ENCODE assay signal across 8 mouse cellular contexts in the genomic region with DNA sequence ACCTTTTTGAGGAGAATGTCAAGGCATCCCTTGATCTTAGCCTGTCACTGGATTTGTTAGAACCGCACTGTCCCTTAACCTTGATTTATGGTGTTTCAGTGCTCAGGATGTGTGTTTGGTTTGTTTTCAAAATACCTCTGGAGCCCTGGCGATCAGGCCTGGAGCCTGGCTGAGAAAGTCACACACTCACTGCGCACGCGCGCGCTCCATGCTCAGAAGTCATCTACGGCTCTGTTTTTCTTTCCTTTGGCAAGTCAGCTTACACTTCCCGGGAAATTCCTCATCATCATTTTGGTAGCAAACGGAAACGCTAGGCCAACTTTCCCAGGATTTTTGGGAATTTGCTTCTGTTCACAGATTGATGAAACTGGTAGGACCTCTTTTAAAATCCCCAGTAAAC.
DNase-seq lines count a peak whose midpoint lies in the region; ATAC-seq lines count a peak whose summit lies in the region.

No protein-coding gene starts in this region.

- no peak overlapping the region for H3K27ac ChIP-seq in heart, embryonic 12.5 days (ENCODE audit: poor library complexity, severe bottlenecking)

- 0 out of 2 replicates have a peak, but pooled peaks cover 4% of the 10 kb centered on the region for H3K27me3 ChIP-seq in heart, embryonic 12.5 days (replicated peaks)

- H3K9ac ChIP-seq in heart, embryonic 12.5 days, result no peak overlapping the region

- H3K4me3 ChIP-seq in heart, embryonic 12.5 days, result no peak overlapping the region

- H3K9me3 ChIP-seq in heart, embryonic 12.5 days (replicated peaks), result no peaks in the 10 kb centered on the region

- H3K4me1 ChIP-seq in heart, embryonic 12.5 days (replicated peaks), result peaks cover 11% of the 10 kb centered on the region; the same call in 1 of the 2 replicates

- no peaks in the 10 kb centered on the region for H3K36me3 ChIP-seq in heart, embryonic 12.5 days

- ATAC-seq in heart, embryonic 12.5 days (ENCODE audit: insufficient number of reproducible peaks, low FRiP score), result no peak

- H3K4me2 ChIP-seq in heart, embryonic 12.5 days, result no peak overlapping the region

- peak; percentile 93 for DNase-seq in heart, adult 11 months
- DNase-seq in adrenal gland, postnatal 14 days, result peak; percentile 83
- DNase-seq in kidney, adult 18-20 months, result peak; percentile 18
- peak; percentile 10 for DNase-seq in lung, postnatal 36 days
- no peak for DNase-seq in cerebellum, adult 8-10 months
- DNase-seq in natural killer cell, adult 2 months (ENCODE audit: low spot score in 2 of 2), result no peak
- no peak for DNase-seq in layer of hippocampus, postnatal 10 days (ENCODE audit: low spot score in 2 of 2)

- 65% methylated on average over 11 of the region's 11 CpGs for WGBS in heart, embryonic 12.5 days

Comparison
In these comparisons a context has a peak if more than half of its experiments do, and no peak if none do; other contexts are left out.
1. DNase-seq: peak in heart, adult 11 months (single experiment), adrenal gland, postnatal 14 days (single experiment), kidney, adult 18-20 months (single experiment) and lung, postnatal 36 days (single experiment); none in cerebellum, adult 8-10 months (single experiment), natural killer cell, adult 2 months (0 of 2) and layer of hippocampus, postnatal 10 days (0 of 2).